Comparison of ENCODE assay signal across 8 mouse cellular contexts in genomic region chr10:117376580-117377189, GRCm38 (mm10). TPM values are rescaled to one million over a fixed set of nuclear protein-coding genes. Genes with fewer than 3 reads are reported as not detected.
A peak's percentile ranks its signal among the peaks of the same experiment; 100 is the strongest.
DNase-seq lines count a peak whose midpoint lies in the region; ATAC-seq and TF ChIP-seq lines count a peak whose summit lies in the region.

No protein-coding gene starts in this region.

- peak overlapping the region; percentile 83 for H3K27ac ChIP-seq in bone marrow macrophage, adult 2 months (ENCODE audit: insufficient read depth, low read depth, low read length)
- peak overlapping the region; percentile 95 for H3K27ac ChIP-seq in embryonic facial prominence, embryonic 15.5 days (replicated peaks)
- H3K27ac ChIP-seq in limb, embryonic 14.5 days (replicated peaks; ENCODE audit: low read depth, low read length) = peak overlapping the region; percentile 97
- H3K27ac ChIP-seq in midbrain, embryonic 16.5 days (ENCODE audit: low read length) = peak overlapping the region; percentile 98
- peak overlapping the region; percentile 95 for H3K27ac ChIP-seq in spleen, adult 2 months (ENCODE audit: insufficient read depth, low read length)

- H3K27me3 ChIP-seq in embryonic facial prominence, embryonic 15.5 days = no peaks in the 10 kb centered on the region
- no peaks in the 10 kb centered on the region for H3K27me3 ChIP-seq in limb, embryonic 14.5 days (ENCODE audit: control insufficient read depth, insufficient read depth, low read length)
- no peaks in the 10 kb centered on the region for H3K27me3 ChIP-seq in midbrain, embryonic 16.5 days (ENCODE audit: control insufficient read depth, insufficient read depth, low read depth, low read length)
- no peaks in the 10 kb centered on the region for H3K27me3 ChIP-seq in spleen, adult 2 months (ENCODE audit: control insufficient read depth, insufficient read depth, low read length)

- H3K9me3 ChIP-seq in embryonic facial prominence, embryonic 15.5 days (replicated peaks) = no peaks in the 10 kb centered on the region
- H3K9me3 ChIP-seq in limb, embryonic 14.5 days (ENCODE audit: control insufficient read depth, low read length) = no peaks in the 10 kb centered on the region
- H3K9me3 ChIP-seq in midbrain, embryonic 16.5 days (replicated peaks; ENCODE audit: control insufficient read depth, low read length, poor library complexity, severe bottlenecking) = no peaks in the 10 kb centered on the region

- WGBS in embryonic facial prominence, embryonic 15.5 days = under 1% methylated on average over 82 of the region's 86 CpGs
- 0% methylated on average over 37 of the region's 86 CpGs for WGBS in limb, embryonic 14.5 days
- WGBS in midbrain, embryonic 16.5 days = under 1% methylated on average over 55 of the region's 86 CpGs
- WGBS in spleen, adult 2 months = under 1% methylated on average over 79 of the region's 86 CpGs

- peak overlapping the region; percentile 99 for H3K9ac ChIP-seq in embryonic facial prominence, embryonic 15.5 days
- peak overlapping the region; percentile 100 for H3K9ac ChIP-seq in limb, embryonic 14.5 days (ENCODE audit: low read depth, low read length, severe bottlenecking)
- H3K9ac ChIP-seq in midbrain, embryonic 16.5 days (ENCODE audit: low read depth, low read length) = peak overlapping the region; percentile 99

- DNase-seq in B cell, adult 2 months = peak; percentile 99 to 100
- DNase-seq in heart, adult 9 months (ENCODE audit: low spot score in 2 of 2) = peak; percentile 93
- DNase-seq in kidney, adult 9 months = peak; percentile 92
- peak; percentile 93 for DNase-seq in limb, embryonic 14.5 days (ENCODE audit: low spot score)
- peak; percentile 76 to 97 for DNase-seq in spleen, adult 2 months (ENCODE audit: low read depth in 1 of 2, low spot score in 2 of 2)

- peak; percentile 70; the same call in 1 of the 2 replicates for TF ChIP-seq POLR2A in bone marrow macrophage, adult 2 months (IDR thresholded peaks at IDR 0.05; ENCODE audit: borderline replicate concordance, low read depth, low read length)
- peak; percentile 98 for TF ChIP-seq POLR2A in limb, embryonic 14.5 days (IDR thresholded peaks at IDR 0.05; ENCODE audit: borderline replicate concordance, extremely low read depth, insufficient read depth, insufficient read length)
- TF ChIP-seq POLR2A in spleen, adult 2 months (IDR thresholded peaks at IDR 0.05; ENCODE audit: low read depth, low read length) = peak; percentile 46

- H3K4me2 ChIP-seq in embryonic facial prominence, embryonic 15.5 days (replicated peaks) = peak overlapping the region; percentile 55
- H3K4me2 ChIP-seq in limb, embryonic 14.5 days (replicated peaks; ENCODE audit: low read depth, low read length, severe bottlenecking) = peak overlapping the region; percentile 55
- H3K4me2 ChIP-seq in midbrain, embryonic 16.5 days (ENCODE audit: low read length) = peak overlapping the region; percentile 64

- ATAC-seq in embryonic facial prominence, embryonic 15.5 days (ENCODE audit: insufficient number of reproducible peaks, low FRiP score, low TSS enrichment, low read depth) = peak; percentile 98
- peak; percentile 96 for ATAC-seq in limb, embryonic 14.5 days (ENCODE audit: low FRiP score, low read depth)
- peak; percentile 97 for ATAC-seq in midbrain, embryonic 16.5 days

- peaks cover 6% of the 10 kb centered on the region for H3K4me1 ChIP-seq in bone marrow macrophage, adult 2 months (ENCODE audit: control insufficient read depth, insufficient read depth, low read length)
- H3K4me1 ChIP-seq in embryonic facial prominence, embryonic 15.5 days = peaks cover 5% of the 10 kb centered on the region; the same call in 1 of the 2 replicates
- H3K4me1 ChIP-seq in limb, embryonic 14.5 days (ENCODE audit: control insufficient read depth, insufficient read depth, low read length) = peaks cover 8% of the 10 kb centered on the region
- H3K4me1 ChIP-seq in midbrain, embryonic 16.5 days (ENCODE audit: control insufficient read depth, insufficient read depth, low read length) = peaks cover 16% of the 10 kb centered on the region
- peaks cover 2% of the 10 kb centered on the region for H3K4me1 ChIP-seq in spleen, adult 2 months (ENCODE audit: control insufficient read depth, insufficient read depth, insufficient read length)

- peak overlapping the region; percentile 93 for H3K4me3 ChIP-seq in bone marrow macrophage, adult 2 months (ENCODE audit: insufficient read depth, low read length)
- peak overlapping the region; percentile 95 for H3K4me3 ChIP-seq in embryonic facial prominence, embryonic 15.5 days (replicated peaks)
- H3K4me3 ChIP-seq in limb, embryonic 14.5 days (replicated peaks; ENCODE audit: low read length) = peak overlapping the region; percentile 81
- H3K4me3 ChIP-seq in midbrain, embryonic 16.5 days (ENCODE audit: low read depth, low read length) = peak overlapping the region; percentile 90
- H3K4me3 ChIP-seq in spleen, adult 2 months (ENCODE audit: extremely low read depth, insufficient read depth, insufficient read length) = peak overlapping the region; percentile 85

- no peaks in the 10 kb centered on the region for H3K36me3 ChIP-seq in embryonic facial prominence, embryonic 15.5 days
- H3K36me3 ChIP-seq in limb, embryonic 14.5 days (ENCODE audit: control insufficient read depth, insufficient read depth, low read length) = no peaks in the 10 kb centered on the region
- no peaks in the 10 kb centered on the region for H3K36me3 ChIP-seq in midbrain, embryonic 16.5 days (ENCODE audit: control insufficient read depth, insufficient read depth, low read length)
- no peaks in the 10 kb centered on the region for H3K36me3 ChIP-seq in spleen, adult 2 months (ENCODE audit: control insufficient read depth, insufficient read depth, low read length)

- TF ChIP-seq CTCF in bone marrow macrophage, adult 2 months (IDR thresholded peaks at IDR 0.05; ENCODE audit: low read depth, low read length) = no peak
- no peak for TF ChIP-seq CTCF in spleen, adult 2 months (IDR thresholded peaks at IDR 0.05; ENCODE audit: extremely low read depth, insufficient read depth, insufficient read length, insufficient replicate concordance)

RNA-seq across cellular contexts. Expression of gene Cpsf6, which starts 3.1 kb away (rescaled TPM):
- polyA plus RNA-seq in bone marrow macrophage, adult 2 months (2012; ENCODE audit: insufficient read depth, insufficient read length, missing spikeins) = 57.9 and 60.2 TPM in 2 replicates
- polyA plus RNA-seq in embryonic facial prominence, embryonic 15.5 days (2015; fragmentation: Nextera tagmentation; extraction: Ambion mirVana) = 124 and 127 TPM in 2 replicates
- 119 and 137 TPM in 2 replicates for polyA plus RNA-seq in limb, embryonic 14.5 days (2012; rRNA removed)
- polyA plus RNA-seq in limb, embryonic 14.5 days (2014; fragmentation: Nextera tagmentation; extraction: Ambion mirVana) = 144 and 153 TPM in 2 replicates
- polyA plus RNA-seq in midbrain, embryonic 16.5 days (2015; fragmentation: Nextera tagmentation; extraction: Ambion mirVana) = 140 and 171 TPM in 2 replicates
- polyA plus RNA-seq in spleen, adult 2 months (2012; rRNA removed) = 51.9 and 79.8 TPM in 2 replicates

Comparison
In these comparisons a context has a peak if more than half of its experiments do, and no peak if none do; other contexts are left out.
1. Peak in every context shown above with its lines: DNase-seq, ATAC-seq, H3K4me3 ChIP-seq and H3K27ac ChIP-seq.
2. POLR2A ChIP-seq: peak in every context shown above with its lines; median percentile 98 in limb, embryonic 14.5 days; 70 in bone marrow macrophage, adult 2 months; 46 in spleen, adult 2 months.